Mouse (Mus musculus) limb, embryonic 14.5 days (tissue): ENCODE measurements around the gene Qrich2. TPM values are rescaled to one million over a fixed set of nuclear protein-coding genes. Genes with fewer than 3 reads are reported as not detected.

Source experiments
- ATAC-seq: fragments of 200-750 bp; cut with Nextera tagmentation; 2 replicates; pipeline ENCODE4 v1.8.0; 2017; ENCODE audit warnings: low read depth, moderate number of reproducible peaks, moderate TSS enrichment; ENCODE audit not compliant: low FRiP score
- DNase-seq: peaks from one replicate; pipeline ENCODE4 v3.0.0-alpha.2; 2015; ENCODE audit warnings: low spot score
- H3K27ac ChIP-seq: fragments of 300-500 bp; sonication (generic); replicated peaks from 2 replicates; pipeline ENCODE4 v1.5.1; 2014; ENCODE audit warnings: low read depth, mild to moderate bottlenecking, low read length, moderate library complexity, mixed read lengths
- H3K27me3 ChIP-seq: fragments of 300-500 bp; sonication (generic); 2 replicates; pipeline ENCODE4 v1.6.1; 2014; ENCODE audit warnings: low read length, mixed read lengths; ENCODE audit not compliant: control insufficient read depth, insufficient read depth
- H3K36me3 ChIP-seq: fragments of 300-500 bp; sonication (generic); 2 replicates; pipeline ENCODE4 v1.6.1; 2014; ENCODE audit warnings: mild to moderate bottlenecking, low read length, moderate library complexity, mixed read lengths; ENCODE audit not compliant: control insufficient read depth, insufficient read depth
- H3K4me1 ChIP-seq: fragments of 300-500 bp; sonication (generic); 2 replicates; pipeline ENCODE4 v1.6.1; 2014; ENCODE audit warnings: antibody characterized with exemption, low read length, mixed read lengths; ENCODE audit not compliant: control insufficient read depth, insufficient read depth
- H3K4me2 ChIP-seq: fragments of 300-500 bp; sonication (generic); replicated peaks from 2 replicates; pipeline ENCODE4 v1.6.1; 2014; ENCODE audit warnings: low read depth, mild to moderate bottlenecking, low read length, moderate library complexity; ENCODE audit not compliant: severe bottlenecking
- H3K4me3 ChIP-seq: fragments of 300-500 bp; sonication (generic); replicated peaks from 2 replicates; pipeline ENCODE4 v1.5.1; 2014; ENCODE audit warnings: low read length
- H3K9ac ChIP-seq: fragments of 300-500 bp; sonication (generic); 2 replicates; pipeline ENCODE4 v1.6.1; 2014; ENCODE audit warnings: mild to moderate bottlenecking, low read depth, low read length, moderate library complexity; ENCODE audit not compliant: severe bottlenecking
- H3K9me3 ChIP-seq: fragments of 300-500 bp; sonication (generic); 2 replicates; pipeline ENCODE4 v1.6.1; 2016; ENCODE audit warnings: low read length; ENCODE audit not compliant: control insufficient read depth
- POLR2A ChIP-seq: fragments of 200-500 bp; IDR thresholded peaks from 2 replicates; pipeline ENCODE4 v1.8.0; 2012; ENCODE audit warnings: inconsistent platforms, mild to moderate bottlenecking, moderate library complexity, borderline replicate concordance; ENCODE audit not compliant: insufficient read depth, insufficient read length; ENCODE audit errors: extremely low read depth
- WGBS: fragments of 180-500 bp; shearing (Covaris S2); extraction: QIAGEN DNeasy Blood & Tissue Kit; methylation state at CpG from one replicate; pipeline ENCODE4 v1.1.7; 2014; 5-methylcytosine and 5-hydroxymethylcytosine counted together
- polyA plus RNA-seq, 2 experiments: library from polyadenylated mRNA; depleted of rRNA in 1 of 2; stranded (reverse) in 1 of 2; unstranded in 1 of 2; fragments of >200 nt; fragmentation: Nextera tagmentation in 1 of 2; extraction: Ambion mirVana in 1 of 2; gene quantifications; 2 replicates each; pipeline versions ENCODE4 v1.2.1 to v1.2.3; 2012 to 2014

The Qrich2 gene
- polyA plus RNA-seq, 2 experiments = 0.17 to 0.33 TPM

GRCm38 (mm10) chr11:116406231-116406728 lies 59.8 kb downstream of the Qrich2 start:
- H3K9me3 ChIP-seq = no peaks in the 10 kb centered on the region
- no peak for ATAC-seq

GRCm38 (mm10) chr11:116405601-116406000 lies 60.4 kb downstream of the Qrich2 start:
- no peak for TF ChIP-seq POLR2A
- Histone ChIP-seq H3K27me3 (no peaks in the 10 kb centered on the region), H3K36me3 (peaks cover 14% of the 10 kb centered on the region; the same call in 1 of the 2 replicates), H3K9ac (no peak overlapping the region), H3K4me1 (no peaks in the 10 kb centered on the region), H3K9me3 (no peaks in the 10 kb centered on the region), H3K4me3 (no peak overlapping the region), H3K27ac (no peak overlapping the region), H3K4me2 (no peak overlapping the region)
- DNase-seq (no peak), ATAC-seq (no peak)
- WGBS = 88% methylated on average over 4 of the region's 4 CpGs

More at GRCm38 (mm10) chr11:116406231-116406728, 59.8 kb downstream of the Qrich2 start:
- Histone ChIP-seq H3K4me2 (no peak overlapping the region), H3K4me1 (no peaks in the 10 kb centered on the region), H3K4me3 (no peak overlapping the region), H3K27ac (no peak overlapping the region), H3K27me3 (no peaks in the 10 kb centered on the region), H3K9ac (no peak overlapping the region), H3K36me3 (peaks cover 14% of the 10 kb centered on the region; the same call in 1 of the 2 replicates)
- no peak for DNase-seq
- 92% methylated on average over 16 of the region's 16 CpGs for whole genome bisulfite sequencing
- TF ChIP-seq POLR2A = no peak

- Histone ChIP-seq H3K9me3 (no peaks in the 10 kb centered on the region), H3K27ac (no peak overlapping the region), H3K9ac (no peak overlapping the region), H3K4me2 (no peak overlapping the region), H3K4me1 (no peaks in the 10 kb centered on the region), H3K4me3 (no peak overlapping the region), H3K27me3 (no peaks in the 10 kb centered on the region), H3K36me3 (peaks cover 19% of the 10 kb centered on the region)
- ATAC-seq (no peak), DNase-seq (no peak)
- WGBS = 70% methylated on average over 4 of the region's 4 CpGs
- no peak for TF ChIP-seq POLR2A
Observed at GRCm38 (mm10) chr11:116400560-116400959, 65.5 kb downstream of the Qrich2 start.

- Histone ChIP-seq H3K9ac (no peak overlapping the region), H3K9me3 (no peaks in the 10 kb centered on the region), H3K36me3 (peaks cover 19% of the 10 kb centered on the region), H3K4me1 (no peaks in the 10 kb centered on the region), H3K27ac (no peak overlapping the region), H3K4me3 (no peak overlapping the region), H3K27me3 (no peaks in the 10 kb centered on the region), H3K4me2 (no peak overlapping the region)
- DNase-seq = no peak
- no peak for ATAC-seq
- no peak for TF ChIP-seq POLR2A
- WGBS = 81% methylated on average over 11 of the region's 11 CpGs
Observed at GRCm38 (mm10) chr11:116398348-116398677, 67.7 kb downstream of the Qrich2 start.

GRCm38 (mm10) chr11:116397517-116398347 lies 68.3 kb downstream of the Qrich2 start:
- Histone ChIP-seq H3K4me3 (no peak overlapping the region), H3K27ac (no peak overlapping the region), H3K9ac (no peak overlapping the region), H3K4me2 (no peak overlapping the region), H3K9me3 (no peaks in the 10 kb centered on the region), H3K36me3 (peaks cover 14% of the 10 kb centered on the region), H3K27me3 (no peaks in the 10 kb centered on the region), H3K4me1 (no peaks in the 10 kb centered on the region)
- ATAC-seq (no peak), DNase-seq (no peak)
- WGBS = 67% methylated on average over 8 of the region's 8 CpGs
- TF ChIP-seq POLR2A = no peak

GRCm38 (mm10) chr11:116396934-116397330 lies 69.1 kb downstream of the Qrich2 start:
- Histone ChIP-seq H3K9ac (no peak overlapping the region), H3K4me1 (no peaks in the 10 kb centered on the region), H3K36me3 (peaks cover 14% of the 10 kb centered on the region), H3K9me3 (no peaks in the 10 kb centered on the region), H3K27ac (no peak overlapping the region), H3K27me3 (no peaks in the 10 kb centered on the region), H3K4me2 (no peak overlapping the region), H3K4me3 (no peak overlapping the region)
- WGBS = 97% methylated on average over 3 of the region's 3 CpGs
- no peak for TF ChIP-seq POLR2A
- ATAC-seq (no peak), DNase-seq (no peak)
